Mouse (Mus musculus) midbrain, postnatal 0 days (tissue): Measurements from ENCODE around the gene Slc33a1. TPM values are rescaled to one million over a fixed set of nuclear protein-coding genes. Genes with fewer than 3 reads are reported as not detected.
A peak's percentile ranks its signal among the peaks of the same experiment; 100 is the strongest.

Experiments
- ATAC-seq: fragments of 200-750 bp; cut with Nextera tagmentation; 2 replicates; pipeline ENCODE4 v1.8.0; 2017; ENCODE audit warnings: moderate number of reproducible peaks, mild to moderate bottlenecking, moderate TSS enrichment, moderate library complexity; ENCODE audit not compliant: low FRiP score
- DNase-seq: peaks from one replicate; pipeline ENCODE4 v3.0.0-alpha.2; 2015; ENCODE audit warnings: low spot score
- H3K27ac ChIP-seq: fragments of 300-500 bp; sonication (generic); 2 replicates; pipeline ENCODE4 v1.5.1; 2014; ENCODE audit warnings: low read depth, mild to moderate bottlenecking, low read length, mixed read lengths
- H3K27me3 ChIP-seq: fragments of 300-500 bp; sonication (generic); 2 replicates; pipeline ENCODE4 v1.6.1; 2014; ENCODE audit warnings: low read length, control low read depth, mixed read lengths; ENCODE audit not compliant: insufficient read depth
- H3K36me3 ChIP-seq: fragments of 300-500 bp; sonication (generic); 2 replicates; pipeline ENCODE4 v1.6.1; 2014; ENCODE audit warnings: low read length, control low read depth, mixed read lengths; ENCODE audit not compliant: insufficient read depth
- H3K4me1 ChIP-seq: fragments of 300-500 bp; sonication (generic); 2 replicates; pipeline ENCODE4 v1.6.1; 2014; ENCODE audit warnings: mild to moderate bottlenecking, control low read depth, antibody characterized with exemption, low read length, mixed read lengths; ENCODE audit not compliant: insufficient read depth
- H3K4me2 ChIP-seq: fragments of 300-500 bp; sonication (generic); 2 replicates; pipeline ENCODE4 v1.6.1; 2014; ENCODE audit warnings: low read depth, mild to moderate bottlenecking, low read length, mixed read lengths; ENCODE audit not compliant: poor library complexity, severe bottlenecking
- H3K4me3 ChIP-seq: fragments of 300-500 bp; sonication (generic); 2 replicates; pipeline ENCODE4 v1.5.1; 2014; ENCODE audit warnings: low read depth, mild to moderate bottlenecking, low read length, moderate library complexity
- H3K9ac ChIP-seq: fragments of 300-500 bp; sonication (generic); replicated peaks from 2 replicates; pipeline ENCODE4 v1.6.1; 2014; ENCODE audit warnings: mild to moderate bottlenecking, low read length, moderate library complexity, mixed read lengths; ENCODE audit not compliant: poor library complexity, severe bottlenecking
- H3K9me3 ChIP-seq: fragments of 300-500 bp; sonication (generic); 2 replicates; pipeline ENCODE4 v1.6.1; 2016; ENCODE audit warnings: low read length, control low read depth
- CTCF ChIP-seq: IDR thresholded peaks from 2 replicates; pipeline ENCODE4 v1.5.1; 2016; ENCODE audit warnings: antibody characterized with exemption, mild to moderate bottlenecking
- WGBS: fragments of 180-500 bp; shearing (Covaris S2); extraction: QIAGEN DNeasy Blood & Tissue Kit; methylation state at CpG from one replicate; pipeline ENCODE4 v1.1.7; 2014; 5-methylcytosine and 5-hydroxymethylcytosine counted together
- polyA plus RNA-seq: library from polyadenylated mRNA; unstranded; fragments of >200 nt; fragmentation: Nextera tagmentation; extraction: Ambion mirVana; gene quantifications from 2 replicates; pipeline ENCODE4 v1.2.1, GENCODE M21; 2015
- total RNA-seq: library from RNA; depleted of rRNA; stranded (reverse); fragments of >200 nt; gene quantifications from 2 replicates; pipeline ENCODE4 v1.2.3, GENCODE M21; 2014; rRNA removed

Slc33a1 gene
- 51.7 and 54.5 TPM in 2 replicates for total RNA-seq
- polyA plus RNA-seq = 15.7 and 16.0 TPM in 2 replicates

- under 1% methylated on average over 69 of the region's 69 CpGs for WGBS
- H3K9me3 ChIP-seq = no peaks in the 10 kb centered on the region
- peak within 1 kb of the TSS; percentile 74 for H3K4me2 ChIP-seq
- 0 out of 2 replicates have a peak, but pooled peaks cover 5% of the 10 kb centered on the region for H3K27me3 ChIP-seq
- H3K4me1 ChIP-seq = peaks cover 10% of the 10 kb centered on the region; the same call in 1 of the 2 replicates
- peak within 1 kb of the TSS; percentile 95 for H3K4me3 ChIP-seq
- DNase-seq (peak; percentile 100), ATAC-seq (peak; percentile 98)
- peak within 1 kb of the TSS; percentile 84 for H3K27ac ChIP-seq
- peak; percentile 34; the same call in 1 of the 2 replicates for TF ChIP-seq CTCF
- no peaks in the 10 kb centered on the region for H3K36me3 ChIP-seq
- peak within 1 kb of the TSS; percentile 81 for H3K9ac ChIP-seq
Observed at GRCm38 (mm10) chr3:63964100-63964921, at the start of gene Slc33a1. Gene Slc33a1 (minus strand): TSS chr3:63964768.

- WGBS = 92% methylated on average over 3 of the region's 3 CpGs
- no peak for TF ChIP-seq CTCF
- DNase-seq = no peak
- ATAC-seq = no peak
- no peaks in the 10 kb centered on the region for H3K4me1 ChIP-seq
- no peaks in the 10 kb centered on the region for H3K27me3 ChIP-seq
- H3K4me3 ChIP-seq = no peak overlapping the region
- no peak overlapping the region for H3K4me2 ChIP-seq
- no peak overlapping the region for H3K27ac ChIP-seq
- no peaks in the 10 kb centered on the region for H3K9me3 ChIP-seq
- no peak overlapping the region for H3K9ac ChIP-seq
- H3K36me3 ChIP-seq = peaks cover 18% of the 10 kb centered on the region; the same call in 1 of the 2 replicates
Observed at GRCm38 (mm10) chr3:63988722-63989440, 24.3 kb upstream of the Slc33a1 start.

- DNase-seq (no peak), ATAC-seq (no peak)
- Histone ChIP-seq H3K27ac (no peak overlapping the region), H3K4me1 (no peaks in the 10 kb centered on the region), H3K36me3 (peaks cover 19% of the 10 kb centered on the region; the same call in 1 of the 2 replicates), H3K4me2 (no peak overlapping the region), H3K4me3 (no peak overlapping the region), H3K9ac (no peak overlapping the region), H3K27me3 (no peaks in the 10 kb centered on the region), H3K9me3 (no peaks in the 10 kb centered on the region)
- no peak for TF ChIP-seq CTCF
- 98% methylated on average over 1 of the region's 1 CpGs for WGBS
Observed at GRCm38 (mm10) chr3:63986656-63987055, 22.1 kb upstream of the Slc33a1 start.

GRCm38 (mm10) chr3:63977895-63978294 lies 13.3 kb upstream of the Slc33a1 start:
- 70% methylated on average over 4 of the region's 4 CpGs for WGBS
- H3K9me3 ChIP-seq = no peaks in the 10 kb centered on the region
- H3K4me1 ChIP-seq = peaks cover 3% of the 10 kb centered on the region; the same call in 1 of the 2 replicates
- H3K27ac ChIP-seq = no peak overlapping the region
- no peak overlapping the region for H3K4me3 ChIP-seq
- peak overlapping the region; percentile 6; the same call in 1 of the 2 replicates for H3K4me2 ChIP-seq
- no peak for TF ChIP-seq CTCF
- H3K36me3 ChIP-seq = peaks cover 8% of the 10 kb centered on the region; the same call in 1 of the 2 replicates
- H3K27me3 ChIP-seq = no peaks in the 10 kb centered on the region
- no peak overlapping the region for H3K9ac ChIP-seq
- no peak for DNase-seq
- no peak for ATAC-seq

GRCm38 (mm10) chr3:63975955-63976908 lies 11.7 kb upstream of the Slc33a1 start, which contains the start of gene Gmps:
Gene Gmps (plus strand): TSS chr3:63976106.
- peak within 1 kb of the TSS; percentile 69 for H3K4me2 ChIP-seq
- no peak for TF ChIP-seq CTCF
- under 1% methylated on average over 67 of the region's 67 CpGs for WGBS
- DNase-seq (peak; percentile 94), ATAC-seq (peak; percentile 99)
- peak within 1 kb of the TSS; percentile 84 for H3K4me3 ChIP-seq
- H3K36me3 ChIP-seq = peaks cover 4% of the 10 kb centered on the region; the same call in 1 of the 2 replicates
- H3K4me1 ChIP-seq = peaks cover 3% of the 10 kb centered on the region; the same call in 1 of the 2 replicates
- no peaks in the 10 kb centered on the region for H3K9me3 ChIP-seq
- H3K27ac ChIP-seq = peak within 1 kb of the TSS; percentile 85
- peak within 1 kb of the TSS; percentile 76 for H3K9ac ChIP-seq
- no peaks in the 10 kb centered on the region for H3K27me3 ChIP-seq
